Mouse (Mus musculus) c-Kit-positive CD71-positive TER-119-negative erythroid progenitor cells, embryonic 14.5 days (primary cell): ENCODE results near the gene Ercc2.

Experiments
- DNase-seq: peaks from one replicate; pipeline ENCODE4 v3.0.0-alpha.2; 2013; ENCODE audit warnings: low read depth

Ercc2 gene

GRCm38 (mm10) chr7:19381377-19382165 is at the start of gene Ercc2:
TSS of gene Ercc2 (plus strand) at chr7:19382010.
- DNase-seq = peak; percentile 100

- DNase-seq = no peak
Measured at GRCm38 (mm10) chr7:19332709-19333352, 49.0 kb upstream of the Ercc2 start.

GRCm38 (mm10) chr7:19335583-19335982 is 46.2 kb upstream of the Ercc2 start:
- no peak for DNase-seq

GRCm38 (mm10) chr7:19337122-19337521 is 44.7 kb upstream of the Ercc2 start:
- no peak for DNase-seq

GRCm38 (mm10) chr7:19338060-19338459 is 43.8 kb upstream of the Ercc2 start:
- no peak for DNase-seq

- no peak for DNase-seq
Measured at GRCm38 (mm10) chr7:19338596-19338995, 43.2 kb upstream of the Ercc2 start.

- DNase-seq = no peak
Measured at GRCm38 (mm10) chr7:19341250-19341649, 40.6 kb upstream of the Ercc2 start.

- no peak for DNase-seq
Measured at GRCm38 (mm10) chr7:19341761-19342409, 39.9 kb upstream of the Ercc2 start.

- DNase-seq = peak; percentile 63
Measured at GRCm38 (mm10) chr7:19342481-19343027, 39.3 kb upstream of the Ercc2 start.

GRCm38 (mm10) chr7:19343210-19343808 is 38.5 kb upstream of the Ercc2 start:
- peak; percentile 84 for DNase-seq

GRCm38 (mm10) chr7:19344237-19344847 is 37.5 kb upstream of the Ercc2 start, which contains the start of gene Ercc1:
TSS of gene Ercc1 (plus strand) at chr7:19344778.
- DNase-seq = no peak

- peak; percentile 98 for DNase-seq
Measured at GRCm38 (mm10) chr7:19344938-19345471, 36.8 kb upstream of the Ercc2 start.

GRCm38 (mm10) chr7:19349188-19349915 is 32.5 kb upstream of the Ercc2 start:
- DNase-seq = no peak

- no peak for DNase-seq
Measured at GRCm38 (mm10) chr7:19350221-19350620, 31.6 kb upstream of the Ercc2 start.

- no peak for DNase-seq
Measured at GRCm38 (mm10) chr7:19354991-19355390, 26.8 kb upstream of the Ercc2 start.

- no peak for DNase-seq
Measured at GRCm38 (mm10) chr7:19356311-19356710, 25.5 kb upstream of the Ercc2 start.

- DNase-seq = no peak
Measured at GRCm38 (mm10) chr7:19357381-19358375, 24.1 kb upstream of the Ercc2 start.

- no peak for DNase-seq
Measured at GRCm38 (mm10) chr7:19358634-19359033, 23.2 kb upstream of the Ercc2 start.

GRCm38 (mm10) chr7:19359299-19359891 is 22.4 kb upstream of the Ercc2 start, which contains the start of the genes Cd3eap and Ppp1r13l:
TSS of gene Cd3eap (minus strand) at chr7:19359483.
TSS of gene Ppp1r13l (plus strand) at chr7:19359749.
- peak; percentile 84 for DNase-seq
